Mouse (Mus musculus) 3134 (cell line): ENCODE measurements around the gene Fam120a.

Experiments used
- DNase-seq: peaks from one replicate; pipeline ENCODE4 v3.0.0-alpha.2; 2011; ENCODE audit warnings: low spot score; ENCODE audit not compliant: insufficient read length; ENCODE audit errors: extremely low read depth

Fam120a gene

DNA sequence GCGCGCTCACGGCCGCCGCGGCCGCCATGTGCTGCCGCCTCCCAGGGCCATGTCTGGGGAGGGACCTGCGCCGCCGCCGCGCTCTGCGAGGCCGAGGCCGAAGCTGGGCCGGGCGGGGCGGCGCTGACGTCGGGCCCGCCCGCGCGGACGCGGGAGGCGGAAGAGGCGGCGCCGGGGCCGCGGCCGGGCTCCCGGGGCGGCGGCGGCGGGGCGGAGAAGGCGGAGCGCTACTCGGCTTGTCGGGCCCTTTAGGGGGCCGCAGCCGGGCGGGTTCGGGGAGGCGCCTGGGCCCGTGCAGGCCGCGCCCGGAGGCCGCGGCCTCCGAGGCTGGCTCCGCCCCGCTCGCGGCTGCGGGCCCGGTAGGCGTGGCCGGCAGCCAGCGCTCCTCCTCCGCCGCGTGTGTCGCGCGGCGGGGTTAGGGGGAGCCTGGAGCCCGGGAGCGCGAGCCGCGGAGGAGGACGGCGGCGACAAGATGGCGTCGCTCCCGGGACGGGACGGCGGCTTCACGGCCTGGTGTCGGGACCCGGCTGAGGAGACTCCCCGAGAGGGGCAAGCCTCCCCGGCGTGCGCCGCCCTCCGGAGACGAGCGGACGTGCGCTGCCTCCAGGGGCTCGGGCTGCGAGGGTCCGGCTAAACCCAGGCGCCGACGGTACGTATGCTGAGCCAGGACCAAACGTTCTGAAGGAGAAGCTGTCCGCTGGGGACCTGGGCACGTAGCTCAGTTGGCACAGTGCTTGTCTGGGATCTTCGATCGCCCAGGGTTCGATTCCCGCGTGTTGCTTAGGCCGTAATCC, at the start of gene Fam120a:
Gene Fam120a (minus strand): TSS at position 62 of the 794 bp plus-strand sequence.
- DNase-seq = peak; percentile 86

GRCm38 (mm10) chr13:49017375-49017774, 49.6 kb upstream of the Fam120a start:
- DNase-seq = no peak

GRCm38 (mm10) chr13:49016311-49016761, 48.5 kb upstream of the Fam120a start:
- DNase-seq = no peak

DNA sequence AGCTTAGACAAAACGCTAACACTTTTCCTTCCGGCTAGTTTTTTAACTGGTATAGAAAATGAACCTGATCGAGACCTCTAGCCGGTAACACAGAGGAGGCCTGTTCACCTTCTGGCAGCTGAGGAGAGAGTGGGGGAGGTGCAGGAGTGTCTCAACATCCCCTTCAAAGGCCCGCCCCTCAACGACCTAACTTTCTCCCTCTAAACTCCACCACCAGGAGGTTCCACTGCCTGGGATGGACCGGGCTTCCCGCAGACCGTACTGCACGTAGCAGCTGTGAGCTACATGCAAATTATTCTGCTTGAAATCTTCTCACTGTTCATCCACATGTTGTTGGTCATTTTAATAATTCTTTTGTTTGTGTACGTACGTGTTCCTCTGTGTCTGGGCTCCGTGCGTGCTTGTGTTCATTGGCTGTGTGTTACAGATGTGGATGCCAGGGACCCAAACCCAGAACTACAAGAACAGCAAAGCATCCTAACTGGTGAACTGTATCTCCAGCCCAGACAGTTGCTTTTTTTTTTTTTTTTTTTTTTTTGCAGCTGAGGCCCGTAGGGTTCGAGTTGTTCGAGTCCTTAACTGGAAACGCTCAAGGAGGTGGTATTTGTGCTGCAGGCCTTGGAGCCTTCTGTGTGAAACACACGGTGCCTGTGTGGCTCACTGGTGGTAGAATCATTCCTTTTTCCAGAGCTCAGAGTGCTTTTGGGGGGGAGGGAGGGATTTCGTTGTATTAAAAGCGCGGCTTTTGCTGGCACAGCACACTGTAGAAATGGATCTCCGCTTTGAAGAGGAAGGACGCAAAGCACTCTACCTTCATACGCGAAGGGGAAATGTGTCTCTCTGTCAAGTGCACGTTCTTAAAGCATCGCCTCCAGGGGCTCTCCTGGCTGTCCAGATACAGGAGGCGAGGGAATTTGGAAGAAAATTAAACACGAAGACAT, 47.8 kb upstream of the Fam120a start:
- DNase-seq = no peak

DNA sequence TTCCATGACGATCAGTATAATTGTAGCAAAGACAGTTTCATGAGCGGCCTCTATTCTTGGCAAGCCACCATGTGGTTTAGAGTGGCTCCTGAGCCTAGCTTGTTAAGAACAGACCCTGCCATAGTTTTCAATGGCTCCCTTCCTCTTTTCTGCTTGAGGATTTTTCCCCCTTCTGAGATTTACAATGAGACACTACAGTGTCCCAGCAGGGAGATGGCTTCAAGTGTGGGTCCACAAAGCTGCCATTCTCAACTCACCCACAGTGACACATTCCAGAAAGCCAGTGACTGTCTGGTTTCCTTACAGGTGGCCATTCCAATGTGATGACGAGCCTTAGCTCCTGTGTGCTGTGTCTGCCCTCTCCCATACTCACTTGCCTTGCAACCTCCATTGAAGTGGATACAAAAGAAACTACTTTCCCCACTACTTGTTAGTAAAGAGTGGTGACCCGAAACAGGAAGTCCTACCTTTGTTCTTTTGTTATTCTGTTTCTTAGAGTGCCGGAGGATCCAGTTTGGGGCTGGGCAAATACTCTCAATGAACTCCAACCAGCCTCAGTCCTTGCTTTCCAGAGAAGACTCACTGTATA, 45.5 kb upstream of the Fam120a start:
- peak; percentile 35 for DNase-seq

GRCm38 (mm10) chr13:49001691-49002090, 33.9 kb upstream of the Fam120a start:
- DNase-seq = peak; percentile 59

- peak; percentile 28 for DNase-seq
Observed at GRCm38 (mm10) chr13:48998591-48998990, 30.8 kb upstream of the Fam120a start.

DNA sequence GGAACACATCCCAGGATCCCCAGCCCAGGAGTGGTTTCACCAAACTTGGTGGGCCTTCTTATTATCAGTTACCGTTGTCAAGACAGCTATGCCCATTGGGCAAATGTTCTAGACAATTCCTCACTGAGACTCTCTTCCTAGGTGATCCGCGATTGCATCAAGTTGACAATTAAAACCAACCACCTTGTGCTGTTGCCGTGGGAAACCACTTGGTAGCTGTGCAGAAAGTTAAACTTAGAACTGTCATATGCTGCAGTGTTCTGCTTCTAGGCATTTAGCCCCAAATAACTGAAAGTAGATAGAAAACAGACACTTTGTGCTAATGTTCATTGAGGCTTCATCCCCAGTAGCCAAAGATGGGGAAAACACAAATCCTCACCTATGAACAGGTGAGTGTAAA, 28.9 kb upstream of the Fam120a start:
- DNase-seq = no peak

GRCm38 (mm10) chr13:48994903-48995302, 27.1 kb upstream of the Fam120a start:
- no peak for DNase-seq

- DNase-seq = no peak
Observed at GRCm38 (mm10) chr13:48992914-48993313, 25.1 kb upstream of the Fam120a start.

DNA sequence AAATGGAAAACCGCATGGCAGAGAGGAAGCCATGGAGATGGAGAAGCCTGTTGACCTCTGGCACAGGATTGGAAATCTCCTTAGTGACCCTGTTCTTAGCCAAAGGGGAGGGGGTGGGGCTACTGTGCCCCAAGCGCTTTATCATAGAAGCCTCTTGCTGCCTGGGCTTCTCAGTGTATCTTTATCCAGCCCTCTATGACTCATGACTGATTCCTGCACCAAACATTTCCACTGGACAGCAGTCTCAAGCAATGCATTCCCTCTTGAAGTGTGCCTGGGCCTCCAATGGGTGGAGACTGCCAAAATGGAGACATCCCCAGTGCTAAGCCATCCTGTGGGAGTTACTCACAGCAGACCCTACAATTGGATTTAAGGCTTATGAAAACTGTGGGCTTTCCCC, 22.3 kb upstream of the Fam120a start:
- no peak for DNase-seq

DNA sequence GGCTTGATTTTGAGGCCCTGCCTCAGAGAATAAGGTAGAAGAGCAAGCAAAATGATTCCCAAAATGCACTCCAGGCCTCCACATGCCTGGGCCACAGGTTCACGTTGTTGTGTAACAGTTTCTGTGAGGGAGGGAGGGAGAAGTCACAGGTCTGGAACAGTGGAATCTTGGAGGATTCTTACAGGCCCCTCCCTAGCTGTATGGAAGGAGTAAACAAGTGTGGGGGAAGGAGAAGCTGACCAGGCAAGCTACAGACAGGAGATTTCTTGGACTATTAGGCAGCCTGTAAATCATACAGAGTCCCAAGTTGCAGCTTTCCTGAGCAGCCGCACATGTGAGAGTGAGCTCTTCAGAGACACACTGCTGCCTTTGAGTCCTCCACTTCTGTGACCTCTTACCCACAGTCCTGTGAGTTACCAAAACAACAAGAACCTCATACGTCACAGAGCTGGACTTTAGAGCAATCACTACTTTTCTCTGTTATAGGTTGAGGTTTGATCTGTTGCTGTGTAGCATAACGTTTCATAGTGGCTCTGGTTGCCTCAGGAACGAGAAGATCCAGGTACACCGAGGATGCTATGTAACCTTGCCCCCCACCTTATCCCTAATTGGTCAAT, 14.8 kb upstream of the Fam120a start:
- no peak for DNase-seq

DNA sequence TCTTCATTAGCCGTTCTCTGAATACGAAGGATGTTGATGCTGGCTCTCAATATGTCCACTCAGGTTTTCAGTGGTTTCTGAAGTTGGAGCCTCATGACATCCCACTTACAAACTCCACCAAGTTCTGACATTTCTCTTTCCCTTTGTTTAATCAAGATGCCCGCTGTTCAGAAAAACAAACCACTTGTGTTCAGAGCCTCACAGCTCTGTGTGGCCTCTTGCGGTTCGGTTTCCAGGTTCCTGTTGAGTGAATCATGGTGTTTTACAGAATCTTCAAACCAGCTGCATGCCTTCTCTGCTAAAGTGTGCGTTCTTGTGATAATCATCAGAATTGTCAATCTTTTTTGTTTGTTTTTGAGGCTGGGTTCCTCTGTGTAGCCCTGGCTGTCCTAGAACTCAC, 11.3 kb upstream of the Fam120a start:
- peak; percentile 67 for DNase-seq

- peak; percentile 18 for DNase-seq
Observed at GRCm38 (mm10) chr13:48977858-48978257, 10.0 kb upstream of the Fam120a start.

DNA sequence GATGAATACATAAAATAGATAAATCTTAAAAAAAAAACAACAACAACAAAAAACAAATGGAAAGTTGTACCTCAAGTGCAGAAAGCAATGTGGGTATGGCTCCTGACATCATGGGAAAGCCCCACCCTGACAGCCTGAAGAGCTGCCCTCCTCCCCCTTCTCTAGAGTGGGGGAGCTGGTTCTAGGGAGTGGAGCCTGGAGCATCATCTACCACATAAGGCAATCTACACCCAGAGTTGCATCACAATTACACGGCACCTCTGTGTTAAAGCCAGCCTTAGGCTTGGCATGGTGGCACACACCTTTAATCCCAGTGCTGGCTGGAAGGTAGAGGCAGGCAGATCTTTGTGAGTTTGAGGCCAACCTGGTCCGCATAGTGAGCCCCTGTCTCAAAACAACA, 6.9 kb upstream of the Fam120a start:
- no peak for DNase-seq

DNA sequence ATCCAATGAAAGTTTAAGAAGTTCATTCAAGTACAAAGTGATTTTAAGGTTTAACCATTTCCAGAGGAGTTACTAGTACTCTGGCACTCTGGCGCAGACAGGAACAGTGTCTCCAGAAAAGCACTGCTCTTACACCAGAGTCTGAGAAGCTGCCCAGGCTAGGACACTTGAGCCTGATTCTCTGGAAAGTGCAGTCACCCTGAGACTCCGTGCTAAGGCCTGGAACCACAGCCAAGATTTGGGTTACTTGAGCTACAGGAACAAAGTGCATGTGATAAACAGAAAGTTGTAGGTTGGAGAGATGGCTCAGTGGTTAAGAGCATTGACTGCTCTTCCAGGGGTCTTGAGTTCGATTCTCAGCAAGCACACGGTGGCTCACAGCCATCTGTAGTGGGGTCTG, 6.4 kb upstream of the Fam120a start:
- no peak for DNase-seq

- DNase-seq = no peak
Observed at GRCm38 (mm10) chr13:48973231-48973630, 5.4 kb upstream of the Fam120a start.

GRCm38 (mm10) chr13:48971033-48971432, 3.2 kb upstream of the Fam120a start:
- no peak for DNase-seq

DNA sequence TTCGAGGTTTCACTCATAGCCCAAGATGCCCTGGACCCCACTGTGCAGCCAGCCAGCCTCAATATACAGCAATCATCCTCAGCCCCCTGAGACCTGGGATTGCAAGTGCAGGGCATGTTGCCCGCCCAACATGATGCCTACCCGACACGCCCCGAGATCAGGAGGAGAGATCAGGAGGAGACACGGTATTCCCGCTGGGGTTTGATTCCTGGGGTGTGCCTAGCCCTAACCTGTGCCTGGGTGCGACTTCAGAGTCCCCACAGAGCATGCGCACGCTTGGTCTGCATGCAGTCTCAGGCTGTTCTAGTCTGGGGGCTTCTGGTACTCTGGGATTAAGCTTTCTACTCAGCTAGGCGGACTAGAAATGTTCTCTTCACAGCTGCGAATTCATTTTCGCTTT, 2.7 kb upstream of the Fam120a start:
- DNase-seq = no peak

GRCm38 (mm10) chr13:48968750-48969088, 902 bp upstream of the Fam120a start:
- DNase-seq = no peak
